Mouse (Mus musculus): ENCODE measurements around the gene Cntnap2. TPM values are rescaled to one million over a fixed set of nuclear protein-coding genes. Genes with fewer than 3 reads are reported as not detected.
"Not testable (repeated sequence)": the region's sequence is repeated elsewhere in the genome, so short reads cannot be mapped to it uniquely, and the experiment has no call there.

Gene Cntnap2
- total RNA-seq, 2 experiments from 2014 or later = 3.2 to 4.8 TPM

DNA sequence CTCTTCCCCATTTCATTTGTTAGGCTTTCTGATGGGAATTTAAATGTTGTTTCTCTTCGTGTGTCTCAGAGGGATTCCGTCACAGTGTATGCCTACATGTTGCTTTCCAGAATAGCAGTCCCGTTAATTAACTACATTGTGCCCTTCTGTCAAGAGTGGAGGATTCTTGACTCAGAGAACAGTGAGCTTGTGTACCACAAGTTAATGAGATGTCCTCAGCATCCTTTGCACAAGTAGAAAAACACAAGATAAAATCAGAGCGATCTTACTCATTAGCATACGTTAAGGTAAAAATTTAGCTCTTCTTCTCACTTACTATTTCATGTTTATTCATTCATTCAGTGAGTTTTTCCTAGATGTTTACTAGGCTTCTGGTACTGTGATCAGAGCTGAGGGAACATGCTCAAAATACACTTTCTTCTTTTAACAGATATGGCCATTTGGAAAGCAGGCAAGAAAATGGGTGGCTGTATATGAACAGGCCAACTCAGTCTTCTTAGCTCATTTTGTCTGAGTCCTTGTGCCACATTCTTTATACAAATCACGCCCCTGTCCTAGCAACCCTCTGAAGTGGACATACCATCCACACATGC is 1936.9 kb downstream of the Cntnap2 start:
- no peak for DNase-seq

DNA sequence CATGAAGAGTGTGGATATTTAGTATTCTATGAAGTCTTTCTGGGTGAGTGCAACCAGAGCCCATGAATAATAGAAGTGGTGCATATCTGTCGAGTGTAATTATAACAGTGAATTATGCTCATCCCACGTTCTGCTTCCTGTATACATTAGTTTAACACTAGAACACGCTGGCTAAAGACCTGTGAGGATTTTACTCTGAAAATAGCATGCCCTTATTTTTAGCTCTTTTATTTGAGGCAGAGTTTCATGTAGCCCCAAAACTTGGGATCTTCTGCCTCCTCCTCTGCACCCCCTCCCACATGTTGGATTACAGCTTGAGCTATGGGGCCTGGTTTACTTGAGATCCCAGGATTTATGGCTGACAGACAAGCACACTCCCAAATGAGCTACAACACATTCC is 1945.3 kb downstream of the Cntnap2 start:
- no peak for DNase-seq

- DNase-seq = no peak
Measured at GRCm38 (mm10) chr6:47012933-47013332, 1953.8 kb downstream of the Cntnap2 start.

DNA sequence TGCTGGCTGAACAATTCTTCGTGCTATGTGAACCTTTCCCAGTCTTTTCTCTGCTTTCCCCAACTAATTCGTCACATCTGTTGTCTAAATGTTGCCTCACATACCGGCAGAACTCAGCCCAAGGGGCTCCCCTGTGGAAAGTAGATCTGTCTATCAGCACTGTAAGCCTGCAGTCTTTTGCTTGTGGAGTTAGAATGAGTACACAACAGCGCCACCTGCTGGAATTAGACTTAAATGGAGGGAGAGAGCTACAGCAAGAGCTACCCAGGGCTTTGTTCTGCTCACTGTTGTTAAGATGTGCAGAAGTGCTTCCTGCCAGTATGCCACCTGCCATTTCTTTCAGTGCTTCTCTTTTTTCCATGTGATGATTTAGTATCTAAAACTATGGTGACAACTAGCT is 1954.4 kb downstream of the Cntnap2 start:
- DNase-seq = peak; percentile 84

- peak; percentile 5 for DNase-seq
Measured at GRCm38 (mm10) chr6:47014886-47015586, 1955.9 kb downstream of the Cntnap2 start.

- DNase-seq = no peak
Measured at GRCm38 (mm10) chr6:47026064-47026686, 1967.0 kb downstream of the Cntnap2 start.

- no peak for DNase-seq
Measured at GRCm38 (mm10) chr6:47031362-47031761, 1972.2 kb downstream of the Cntnap2 start.

DNA sequence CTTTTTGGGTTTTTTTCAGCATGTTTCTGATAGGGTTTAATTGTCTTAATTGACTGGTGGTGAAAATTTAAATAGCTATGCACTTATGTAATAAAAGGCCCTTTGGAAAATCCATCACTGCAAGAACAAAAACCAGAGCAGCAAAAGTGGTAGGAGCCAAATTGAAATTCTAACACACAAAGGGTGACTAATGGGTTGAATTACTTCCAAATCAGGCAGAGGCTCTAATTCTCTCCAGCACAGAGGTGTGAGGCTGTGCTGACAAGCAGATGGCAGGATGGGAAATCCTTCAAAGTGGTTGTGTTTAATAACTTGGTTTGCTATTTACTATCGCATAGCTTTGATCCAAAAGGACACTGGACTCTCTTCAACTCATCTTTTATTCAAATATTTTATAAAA is 1983.4 kb downstream of the Cntnap2 start:
- no peak for DNase-seq

GRCm38 (mm10) chr6:47043586-47043985 is 1984.4 kb downstream of the Cntnap2 start:
- DNase-seq = no peak

GRCm38 (mm10) chr6:47044385-47045200 is 1985.4 kb downstream of the Cntnap2 start:
- DNase-seq = peak; percentile 5

- DNase-seq = no peak
Measured at GRCm38 (mm10) chr6:47049051-47049450, 1989.9 kb downstream of the Cntnap2 start.

DNA sequence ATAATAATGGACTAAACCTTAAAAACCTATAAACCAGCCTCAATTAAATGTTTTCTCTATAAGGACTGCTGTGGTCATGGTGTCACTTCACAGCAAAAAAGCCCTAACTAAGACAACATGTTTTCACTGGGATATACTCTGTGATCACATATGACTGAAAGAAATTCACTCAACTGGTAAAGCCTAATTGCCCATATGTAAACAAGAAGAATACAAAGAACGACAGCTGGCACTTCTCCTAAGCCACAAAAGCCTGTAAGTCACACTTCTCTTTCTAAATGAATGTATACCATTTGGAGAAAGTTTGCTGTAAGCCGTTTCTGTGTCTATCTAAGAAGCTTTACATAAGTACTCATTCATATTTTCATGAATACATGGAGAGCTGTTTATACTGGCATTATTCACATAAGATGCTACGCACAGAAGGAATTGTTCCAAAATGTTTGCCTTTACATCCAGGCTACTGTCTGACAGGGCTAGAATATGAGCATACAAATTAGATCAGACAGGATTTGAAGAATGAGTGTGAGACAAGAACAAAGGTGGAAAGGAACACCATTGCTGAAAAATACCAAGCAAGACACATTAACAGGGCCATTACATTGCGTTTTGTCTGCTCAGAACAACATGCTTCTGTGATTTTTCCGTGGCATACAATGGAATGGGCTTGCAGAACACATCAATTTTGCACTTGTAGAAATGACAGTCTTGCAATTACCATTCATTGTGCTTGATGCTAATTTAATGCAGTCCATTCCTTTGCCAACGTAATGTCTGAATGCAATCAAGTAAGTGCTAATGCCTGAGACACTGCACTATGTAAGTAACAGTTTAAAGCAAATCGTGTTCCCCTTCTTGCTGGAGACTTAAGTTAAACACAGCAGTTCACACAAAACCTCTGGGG is 1991.4 kb downstream of the Cntnap2 start:
- no peak for DNase-seq

GRCm38 (mm10) chr6:47061341-47061740 is 2002.2 kb downstream of the Cntnap2 start:
- no peak for DNase-seq

- DNase-seq = no peak
Measured at GRCm38 (mm10) chr6:47089998-47090397, 2030.8 kb downstream of the Cntnap2 start.

DNA sequence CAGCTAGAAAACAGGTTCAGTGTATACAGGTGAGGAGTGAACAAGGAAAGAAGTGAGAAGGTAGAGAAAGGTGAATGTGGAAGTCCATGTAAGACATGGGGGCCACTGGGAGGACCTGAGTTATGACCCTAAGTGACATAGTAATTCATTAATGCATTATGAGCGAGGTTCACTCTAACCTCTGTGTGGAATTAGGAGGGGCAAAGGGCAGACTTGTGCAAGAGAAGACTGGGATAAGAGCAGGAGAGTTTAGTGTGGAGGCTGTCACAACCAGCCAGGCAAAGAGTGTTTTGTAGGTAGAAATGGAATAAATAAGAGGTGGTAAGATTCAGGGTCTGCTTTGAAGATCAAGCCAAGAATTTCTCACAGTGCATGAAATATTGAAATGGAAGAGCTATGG is 2045.8 kb downstream of the Cntnap2 start:
- no peak for DNase-seq

DNA sequence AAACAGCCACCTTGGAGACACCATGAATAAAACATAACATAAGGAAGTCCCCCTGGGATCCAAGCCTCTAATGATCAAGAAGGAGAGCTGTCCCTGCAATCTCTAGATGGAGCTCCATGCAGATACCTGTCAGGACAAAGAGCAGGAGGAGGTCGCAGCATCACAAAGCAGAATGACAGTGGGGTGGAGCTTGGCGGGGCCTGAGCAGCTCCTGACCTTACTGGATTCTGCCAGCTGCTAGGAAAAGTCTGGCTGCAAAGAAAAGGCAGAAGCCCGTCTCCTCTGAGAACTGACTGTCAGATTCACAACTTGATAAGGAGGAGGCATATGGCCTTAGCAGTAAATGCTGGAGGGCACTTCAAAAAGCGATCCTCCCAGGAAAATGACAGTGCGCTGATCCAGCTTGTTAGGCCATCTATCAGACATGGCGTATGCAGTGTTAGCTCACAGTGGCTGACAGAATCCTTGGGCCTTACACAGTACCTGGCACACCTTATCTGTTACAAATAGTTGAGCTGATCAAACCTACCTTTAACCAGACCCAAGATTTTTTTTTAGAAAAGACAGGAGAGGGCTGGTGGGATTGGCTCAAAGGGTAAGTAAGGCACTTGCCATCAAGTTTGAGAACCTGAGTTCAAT is 2050.5 kb downstream of the Cntnap2 start:
- DNase-seq = no peak

DNA sequence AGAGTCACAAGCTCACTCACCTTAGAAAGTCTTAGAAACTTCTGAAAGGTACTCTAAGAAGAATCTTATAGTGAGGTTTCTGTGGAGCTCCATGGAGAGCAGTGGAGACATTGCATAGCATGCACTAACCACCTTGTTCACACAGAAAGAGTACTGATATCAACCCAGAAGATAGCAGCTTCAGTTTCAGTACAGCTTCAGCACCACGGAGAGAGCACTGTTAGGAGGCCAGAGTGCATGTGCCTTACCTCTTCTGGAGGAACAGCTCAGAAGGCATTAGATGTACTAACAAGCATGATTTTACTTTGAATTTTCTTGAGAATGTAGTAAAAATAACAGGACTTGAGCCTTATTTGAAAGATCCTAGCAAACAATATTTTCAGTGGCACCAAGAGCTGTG is 2074.9 kb downstream of the Cntnap2 start:
- not testable (repeated sequence) for DNase-seq

DNA sequence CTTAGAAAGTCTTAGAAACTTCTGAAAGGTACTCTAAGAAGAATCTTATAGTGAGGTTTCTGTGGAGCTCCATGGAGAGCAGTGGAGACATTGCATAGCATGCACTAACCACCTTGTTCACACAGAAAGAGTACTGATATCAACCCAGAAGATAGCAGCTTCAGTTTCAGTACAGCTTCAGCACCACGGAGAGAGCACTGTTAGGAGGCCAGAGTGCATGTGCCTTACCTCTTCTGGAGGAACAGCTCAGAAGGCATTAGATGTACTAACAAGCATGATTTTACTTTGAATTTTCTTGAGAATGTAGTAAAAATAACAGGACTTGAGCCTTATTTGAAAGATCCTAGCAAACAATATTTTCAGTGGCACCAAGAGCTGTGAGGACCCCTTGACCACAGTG is 2093.9 kb downstream of the Cntnap2 start:
- DNase-seq = not testable (repeated sequence)

- DNase-seq = not testable (repeated sequence)
Measured at GRCm38 (mm10) chr6:47174580-47175294, 2115.6 kb downstream of the Cntnap2 start.
